Mouse (Mus musculus): ENCODE measurements around the gene Vwa2. TPM values are rescaled to one million over a fixed set of nuclear protein-coding genes. Genes with fewer than 3 reads are reported as not detected.

The Vwa2 gene
- total RNA-seq (2021) = under 1 TPM; 0.27 to 0.31 TPM
- long read RNA-seq = 0 reads

DNA sequence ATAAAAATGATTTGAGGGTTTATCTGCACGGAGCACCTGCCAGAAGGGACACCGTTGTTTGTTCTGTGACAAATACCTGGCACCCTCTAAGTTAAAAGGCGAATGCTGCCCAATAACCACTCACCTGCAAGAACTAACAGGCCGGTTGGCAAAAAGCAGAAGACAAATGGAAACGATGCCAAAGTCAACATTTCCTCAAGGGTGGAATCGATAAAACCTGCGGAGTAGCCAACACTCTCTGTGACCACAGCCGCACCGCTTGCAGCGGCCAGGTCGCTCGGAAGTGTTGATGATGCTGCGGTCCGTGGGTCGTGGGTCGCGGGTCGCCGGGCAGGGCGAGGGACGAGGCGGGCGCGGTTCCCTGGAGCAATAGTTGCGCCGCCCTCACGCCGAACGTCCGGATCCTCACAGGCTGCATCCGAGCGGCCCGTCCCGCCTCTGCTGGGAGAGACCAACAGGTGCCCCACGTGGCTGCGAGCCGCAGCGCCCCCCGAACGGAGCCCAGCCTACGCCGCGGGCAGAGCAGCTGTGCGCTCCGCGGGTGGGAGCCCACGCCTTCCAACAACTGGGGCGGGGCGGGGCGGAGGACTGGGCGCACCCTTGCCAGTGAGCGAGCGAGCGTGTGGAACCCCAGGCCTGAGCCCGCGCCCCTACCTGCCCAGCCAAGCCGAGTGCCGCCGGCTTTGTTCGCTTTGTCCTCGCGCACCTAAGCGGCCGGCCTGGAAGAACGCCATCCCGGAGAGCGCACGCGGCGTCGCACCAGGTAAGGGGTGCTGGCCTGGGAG, at the start of gene Vwa2:
Vwa2 (plus strand) TSS at position 434 of the 785 bp plus-strand sequence.
- no peak for DNase-seq (ENCODE audit: low spot score in 2 of 2)

DNA sequence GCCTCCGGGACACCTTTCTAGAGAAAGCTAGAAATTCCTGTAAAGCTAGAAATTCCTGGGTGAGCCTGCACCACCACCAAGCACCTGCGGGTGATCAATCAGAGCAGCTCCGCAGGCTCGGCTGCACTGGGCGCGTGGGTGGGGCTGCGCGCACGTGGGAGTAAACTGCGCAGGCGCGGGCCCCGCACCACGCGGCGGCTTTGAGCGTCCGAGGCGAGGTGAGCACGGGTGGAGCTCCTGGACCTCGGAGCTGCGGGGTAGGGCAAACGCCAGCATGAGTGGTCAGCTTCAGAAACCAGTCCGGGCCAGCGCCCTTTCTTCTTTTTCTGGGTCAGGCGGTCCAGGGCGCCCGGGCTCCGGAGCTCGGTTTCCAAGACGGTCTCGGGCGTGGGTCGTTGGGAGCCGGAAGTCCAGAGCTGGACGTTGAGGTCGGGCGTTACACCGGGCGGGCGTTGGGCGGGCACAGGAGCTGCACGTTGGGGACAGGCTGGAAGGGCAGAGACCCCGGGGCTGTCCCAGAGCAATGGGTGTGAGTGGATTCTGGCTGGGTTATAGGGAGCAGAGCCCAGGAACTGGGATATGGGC, 47.9 kb upstream of the Vwa2 start, which contains the start of gene Tdrd1:
Tdrd1 (plus strand) TSS at position 163 of the 585 bp plus-strand sequence.
- no peak for DNase-seq (ENCODE audit: low spot score in 2 of 2)

- DNase-seq (ENCODE audit: low spot score in 2 of 2) = no peak
Measured at GRCm38 (mm10) chr19:56828305-56828704, 45.7 kb upstream of the Vwa2 start.

DNA sequence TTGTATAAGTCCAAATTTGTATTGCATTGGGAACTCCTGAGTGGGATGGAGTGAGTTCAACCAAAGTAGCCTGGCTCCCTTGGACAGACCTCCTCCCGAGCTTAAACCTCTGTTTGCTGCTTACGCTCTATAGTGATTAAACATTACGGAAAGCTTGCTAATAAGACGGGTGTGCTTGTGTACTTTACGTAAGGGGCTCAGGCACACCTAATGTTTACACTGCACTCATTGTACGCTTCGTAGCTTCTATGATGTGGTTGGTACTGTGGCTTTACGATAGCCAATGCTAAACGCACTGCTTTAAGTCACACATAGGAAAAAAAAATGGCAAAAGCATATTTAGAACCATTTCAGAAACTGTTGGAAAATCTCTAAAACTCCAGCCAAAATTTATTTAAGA, 44.8 kb upstream of the Vwa2 start:
- DNase-seq (ENCODE audit: low spot score in 2 of 2) = no peak

DNA sequence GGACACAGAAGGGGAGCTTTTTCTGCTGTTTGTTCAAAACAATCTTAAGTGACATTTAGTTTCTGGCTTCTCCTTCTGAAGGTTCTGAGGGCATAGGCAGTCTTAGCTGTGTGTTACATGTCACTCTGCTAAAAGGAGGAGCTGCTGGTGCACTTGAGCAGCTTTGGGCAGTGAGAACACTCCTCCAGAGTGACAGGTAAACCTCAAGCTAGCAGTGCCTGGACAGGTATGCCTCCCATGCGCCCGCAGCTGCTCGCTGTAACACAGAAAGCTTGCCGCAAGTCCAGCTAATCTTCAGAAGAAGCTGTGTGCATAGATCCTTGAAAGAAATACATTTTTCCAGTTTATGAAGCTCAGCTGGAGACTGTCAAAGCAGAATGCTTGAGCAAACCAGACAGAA, 43.9 kb upstream of the Vwa2 start:
- DNase-seq (ENCODE audit: low spot score in 2 of 2) = no peak

DNA sequence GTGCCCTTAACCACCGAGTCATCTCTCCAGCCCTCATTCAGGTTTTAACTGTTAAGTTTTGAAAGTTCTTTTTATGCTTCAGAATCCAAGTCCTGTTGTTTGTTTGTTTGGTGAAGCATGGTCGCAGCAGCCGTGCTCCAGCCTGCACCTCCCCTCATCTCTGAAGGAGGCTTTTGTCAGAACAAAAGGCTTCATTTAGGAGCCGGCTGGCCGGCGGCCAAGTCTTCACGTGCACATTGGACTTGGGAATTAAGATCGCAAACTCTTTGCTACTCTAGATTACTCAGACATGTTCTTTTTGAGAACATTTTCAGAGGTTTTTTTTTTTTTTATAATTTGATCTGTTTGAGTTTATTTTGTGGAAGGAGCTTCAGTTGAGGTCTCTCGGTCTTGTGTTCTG, 38.7 kb upstream of the Vwa2 start:
- no peak for DNase-seq (ENCODE audit: low spot score in 2 of 2)

GRCm38 (mm10) chr19:56838942-56839706, 34.9 kb upstream of the Vwa2 start:
- no peak for DNase-seq (ENCODE audit: low spot score in 2 of 2)

- DNase-seq (ENCODE audit: low spot score in 2 of 2) = no peak
Measured at GRCm38 (mm10) chr19:56842974-56843373, 31.1 kb upstream of the Vwa2 start.

- no peak for DNase-seq (ENCODE audit: low spot score in 2 of 2)
Measured at GRCm38 (mm10) chr19:56852590-56852989, 21.5 kb upstream of the Vwa2 start.

DNA sequence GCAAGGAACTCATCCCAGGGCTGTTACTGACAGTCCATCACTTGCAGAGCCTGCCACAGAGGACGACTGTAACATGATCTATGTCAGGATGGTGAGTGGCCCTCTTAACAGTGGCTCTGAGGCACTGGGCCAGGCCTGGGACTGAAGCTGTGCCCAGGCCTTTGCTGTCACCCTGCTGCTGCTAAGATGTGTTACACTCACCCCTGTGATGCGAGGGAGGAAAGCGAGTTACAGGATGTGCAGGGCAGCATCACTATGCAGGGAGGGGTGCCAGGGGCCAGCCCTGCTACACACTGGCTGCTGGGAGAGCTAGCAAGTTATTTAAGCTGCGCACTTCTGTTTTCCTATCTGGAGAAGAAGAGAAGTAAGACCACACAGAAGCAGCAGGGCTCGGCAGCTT, 17.6 kb upstream of the Vwa2 start:
- no peak for DNase-seq (ENCODE audit: low spot score in 2 of 2)

DNA sequence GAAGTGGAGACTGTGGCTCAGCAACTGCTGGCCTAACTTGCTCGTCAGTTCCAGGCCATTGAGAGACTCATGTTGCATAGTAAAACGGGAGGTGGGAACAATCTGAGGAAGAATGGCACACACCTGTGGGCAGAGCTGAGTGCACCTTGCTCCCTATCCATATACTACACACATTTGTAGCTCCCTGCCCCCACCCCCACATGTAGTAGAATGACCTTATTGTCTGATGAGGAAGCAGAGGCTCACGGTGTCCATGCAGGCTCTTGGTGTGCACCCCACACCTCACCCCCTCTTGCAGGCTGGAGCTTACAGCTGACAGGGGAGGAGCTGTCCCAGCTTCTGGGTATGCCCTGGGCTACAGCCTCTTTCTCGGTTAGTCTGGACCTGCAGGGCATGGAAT, 6.3 kb upstream of the Vwa2 start:
- no peak for DNase-seq (ENCODE audit: low spot score in 2 of 2)

GRCm38 (mm10) chr19:56874601-56875315, 709 bp downstream of the Vwa2 start:
- DNase-seq (ENCODE audit: low spot score in 2 of 2) = no peak

DNA sequence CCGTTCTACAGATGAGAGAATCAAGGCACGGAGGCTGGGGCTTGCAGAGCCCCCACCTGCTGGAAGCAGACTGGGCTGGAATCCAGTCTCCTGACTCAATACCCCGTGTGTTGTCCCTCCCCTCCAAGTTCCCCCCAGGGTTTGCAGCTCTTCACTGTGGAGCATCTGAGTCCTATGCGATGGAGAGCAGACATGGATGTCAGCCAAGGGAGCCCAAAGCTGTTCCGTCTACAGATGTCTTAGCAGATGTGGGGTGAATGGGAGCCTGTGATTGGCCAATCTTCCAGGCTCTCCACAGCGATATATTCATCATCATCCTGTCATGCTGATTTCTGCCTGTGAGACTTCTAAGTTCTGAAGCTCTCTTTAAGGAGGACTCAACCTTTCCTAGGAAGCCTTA, 3.3 kb downstream of the Vwa2 start:
- no peak for DNase-seq (ENCODE audit: low spot score in 2 of 2)

DNA sequence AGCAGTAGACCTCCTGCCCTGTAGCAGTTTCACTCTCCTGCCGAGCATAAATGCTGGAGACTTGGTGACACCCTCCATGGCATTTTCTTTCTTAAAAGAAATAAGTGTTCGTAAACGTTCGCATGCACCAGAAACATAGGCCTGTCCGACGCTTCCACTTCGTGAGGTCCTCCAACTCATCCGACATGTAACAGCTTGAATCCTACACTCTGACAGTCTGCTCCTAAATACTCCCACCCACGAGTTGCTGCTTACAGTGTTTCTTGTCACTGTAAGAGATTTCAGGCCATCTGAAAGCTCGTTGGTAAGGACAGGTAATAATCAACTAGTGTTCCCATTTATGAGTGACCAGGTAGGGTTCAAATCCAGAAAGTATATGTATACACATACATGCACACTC, 13.8 kb downstream of the Vwa2 start:
- DNase-seq (ENCODE audit: low spot score in 2 of 2) = no peak

DNA sequence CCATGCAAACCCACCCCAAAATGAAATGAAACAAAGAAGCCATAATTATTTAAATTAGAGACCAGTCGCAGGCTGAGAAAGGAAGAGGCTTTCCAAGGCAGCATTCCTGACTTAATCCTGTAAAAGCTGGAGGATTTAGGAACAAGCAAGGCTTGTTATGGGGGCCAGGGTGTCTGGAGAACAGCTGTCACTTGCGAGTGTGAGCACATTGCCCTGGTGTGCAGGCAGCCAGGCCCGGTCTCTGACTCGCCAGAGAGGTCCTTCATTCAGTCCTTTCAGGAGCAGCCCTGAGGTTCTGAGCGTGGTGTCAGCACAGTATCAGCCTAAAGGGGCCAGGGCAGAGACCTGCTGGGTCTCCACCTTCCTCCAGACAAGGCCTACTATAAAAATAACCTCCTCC, 14.6 kb downstream of the Vwa2 start:
- no peak for DNase-seq (ENCODE audit: low spot score in 2 of 2)

DNA sequence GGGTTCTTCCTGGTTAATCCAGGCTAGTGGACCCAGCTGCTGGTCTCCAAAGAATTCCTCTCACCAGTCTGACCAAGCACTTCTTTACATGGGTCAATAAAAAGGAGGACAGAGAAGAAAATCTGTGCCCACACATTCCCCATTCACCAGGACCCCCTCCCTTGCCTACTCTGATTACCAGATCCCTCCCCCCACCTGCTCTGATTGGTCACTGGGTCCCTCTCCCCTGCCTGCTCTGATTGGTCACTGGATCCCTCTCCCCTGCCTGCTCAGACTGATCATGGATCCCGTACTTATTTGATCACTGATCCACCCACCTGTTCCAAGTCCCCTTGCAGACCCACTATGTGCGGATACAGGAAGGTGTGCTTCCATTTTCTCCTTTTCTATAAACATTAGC, 17.4 kb downstream of the Vwa2 start:
- no peak for DNase-seq (ENCODE audit: low spot score in 2 of 2)

GRCm38 (mm10) chr19:56892586-56892985, 18.5 kb downstream of the Vwa2 start:
- no peak for DNase-seq (ENCODE audit: low spot score in 2 of 2)

DNA sequence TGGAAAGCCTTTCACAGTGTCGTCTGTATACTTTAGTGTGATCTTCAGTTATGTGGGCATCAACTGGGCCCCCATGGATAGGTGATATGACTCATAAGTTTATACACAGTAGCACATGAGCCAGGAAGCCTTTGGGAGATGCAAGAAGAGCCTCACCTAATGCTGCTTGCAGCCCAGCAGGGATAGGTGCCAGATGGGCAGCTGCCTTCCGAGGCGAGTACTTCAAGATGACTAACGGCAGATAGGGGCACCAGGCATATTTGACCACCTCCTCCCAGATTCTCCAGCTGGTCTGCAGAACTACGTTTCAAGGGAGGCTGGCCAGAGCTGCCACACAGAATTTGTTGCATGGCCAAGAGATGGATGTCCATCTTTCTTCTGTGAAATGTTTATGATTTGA, 19.3 kb downstream of the Vwa2 start:
- DNase-seq (ENCODE audit: low spot score in 2 of 2) = no peak

DNA sequence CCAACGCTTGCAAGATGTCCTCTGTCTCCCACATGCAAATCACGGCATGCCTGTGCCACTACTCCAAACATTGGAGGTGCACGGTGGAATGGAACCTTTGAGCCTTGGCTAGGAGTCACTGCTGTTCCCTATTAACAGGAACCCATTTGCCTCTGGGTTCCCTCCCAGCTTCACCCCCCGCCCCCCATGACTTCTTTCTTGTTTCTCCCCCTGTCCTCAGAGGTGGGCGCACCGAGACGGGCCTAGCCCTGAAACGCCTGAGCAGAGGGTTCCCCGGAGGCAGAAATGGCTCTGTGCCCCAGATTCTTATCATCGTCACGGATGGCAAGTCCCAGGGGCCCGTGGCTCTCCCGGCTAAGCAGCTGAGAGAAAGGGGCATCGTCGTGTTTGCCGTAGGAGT, 23.6 kb downstream of the Vwa2 start:
- no peak for DNase-seq (ENCODE audit: low spot score in 2 of 2)

DNA sequence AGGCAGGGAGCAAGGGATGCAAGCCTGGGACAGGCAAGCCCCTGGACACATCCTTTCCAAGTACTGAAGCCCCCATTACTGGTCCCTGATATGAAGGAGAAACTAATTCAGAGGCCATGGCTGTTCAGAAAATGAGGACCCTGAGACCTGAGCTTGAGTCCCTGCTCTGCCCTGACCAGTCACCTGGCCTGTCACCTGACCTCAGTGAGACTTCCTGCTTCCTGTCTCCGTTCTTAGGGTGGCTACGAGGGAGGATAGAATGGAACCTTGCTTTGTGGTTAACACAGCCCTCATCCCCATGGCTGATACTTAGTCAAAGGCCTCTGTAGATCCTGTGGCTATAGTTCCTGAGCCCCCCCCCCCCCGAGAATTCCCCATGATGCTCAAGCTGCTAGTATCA, 30.0 kb downstream of the Vwa2 start:
- DNase-seq (ENCODE audit: low spot score in 2 of 2) = no peak

GRCm38 (mm10) chr19:56905395-56905794, 31.3 kb downstream of the Vwa2 start:
- DNase-seq (ENCODE audit: low spot score in 2 of 2) = no peak

DNA sequence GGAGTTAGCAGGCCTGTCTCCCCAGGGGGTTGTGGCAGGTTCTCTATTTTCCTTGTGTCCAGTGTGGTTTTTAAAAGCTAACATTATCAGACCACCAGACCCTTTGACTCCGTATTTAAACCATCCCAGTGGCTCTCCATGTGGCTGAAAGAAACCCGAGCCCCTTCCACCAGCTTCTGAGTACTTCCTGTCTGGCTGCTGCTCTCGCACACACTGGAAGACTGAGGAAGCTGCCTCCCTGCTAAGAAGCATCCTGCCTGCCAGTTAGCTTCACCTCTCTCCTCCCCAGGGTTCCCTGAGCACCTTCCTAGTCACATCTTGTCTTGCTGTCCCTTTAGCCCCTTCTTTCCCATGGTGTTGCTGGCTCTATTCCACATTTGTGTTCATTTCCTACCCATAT, 33.8 kb downstream of the Vwa2 start:
- DNase-seq (ENCODE audit: low spot score in 2 of 2) = no peak
